Mouse (Mus musculus) adipocyte (in vitro differentiated cells): Measurements from ENCODE around the gene Taar4.
A peak's percentile ranks its signal among the peaks of the same experiment; 100 is the strongest.

ENCODE experiments used
- DNase-seq: peaks from one replicate; pipeline ENCODE4 v3.0.0-alpha.2; 2016; ENCODE audit warnings: low spot score

Gene Taar4

DNA sequence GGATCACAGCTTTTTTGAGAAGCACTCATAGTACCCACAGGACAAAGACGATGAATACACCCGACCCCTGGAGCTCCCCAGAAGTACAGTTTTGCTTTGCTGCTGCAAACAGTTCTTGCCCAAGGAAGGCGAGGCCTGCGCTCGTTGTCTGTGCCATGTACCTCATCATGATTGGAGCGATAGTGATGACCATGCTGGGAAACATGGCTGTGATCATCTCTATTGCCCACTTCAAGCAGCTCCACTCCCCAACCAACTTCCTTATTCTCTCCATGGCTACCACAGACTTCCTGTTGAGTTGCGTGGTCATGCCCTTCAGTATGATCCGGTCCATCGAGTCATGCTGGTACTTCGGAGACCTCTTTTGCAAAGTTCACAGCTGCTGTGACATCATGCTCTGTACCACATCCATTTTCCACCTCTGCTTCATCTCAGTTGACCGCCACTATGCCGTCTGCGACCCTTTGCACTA, at the start of gene Taar4:
Gene Taar4 (plus strand): TSS at position 51 of the 472 bp plus-strand sequence.
- no peak for DNase-seq

DNA sequence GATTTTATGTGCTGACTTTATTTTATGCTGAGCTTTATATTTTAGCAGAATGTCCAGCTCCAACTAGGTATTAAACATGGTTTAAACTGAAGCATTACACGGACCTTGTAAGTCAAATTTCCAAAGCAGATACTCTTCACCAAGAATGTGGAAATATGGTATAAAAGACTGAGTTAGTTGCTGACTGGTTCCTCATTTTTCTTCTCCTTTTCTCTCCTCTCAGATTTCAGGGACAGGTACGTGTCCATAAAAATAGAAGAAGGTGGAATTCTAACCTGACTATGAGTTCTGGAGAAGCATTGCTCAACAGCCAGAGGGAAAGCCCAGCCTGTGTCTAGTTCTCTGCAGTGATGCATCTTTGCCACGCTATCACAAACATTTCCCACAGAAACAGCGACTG, 40.2 kb upstream of the Taar4 start, which contains the start of gene Taar1:
Gene Taar1 (plus strand): TSS at position 301 of the 400 bp plus-strand sequence.
- no peak for DNase-seq

DNA sequence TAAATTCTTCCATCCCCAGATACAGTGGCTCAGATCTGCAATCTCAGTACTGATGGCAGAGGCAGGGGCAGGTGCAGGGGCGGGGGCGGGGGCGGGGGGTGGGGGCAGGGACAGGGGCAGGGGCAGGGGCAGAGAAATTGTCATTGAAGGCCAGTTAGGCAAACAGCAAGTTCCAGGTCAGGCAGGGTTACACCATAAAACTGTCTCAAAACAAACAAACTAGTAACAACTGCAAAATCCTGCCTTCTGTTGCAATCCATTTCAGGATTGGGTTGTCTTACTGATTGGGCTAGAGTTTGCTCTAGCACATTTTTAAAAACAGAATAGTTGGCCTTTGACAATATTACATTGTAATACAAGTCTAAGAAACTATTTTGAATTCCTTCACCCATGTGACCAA, 37.8 kb upstream of the Taar4 start:
- DNase-seq: peak; percentile 73

DNA sequence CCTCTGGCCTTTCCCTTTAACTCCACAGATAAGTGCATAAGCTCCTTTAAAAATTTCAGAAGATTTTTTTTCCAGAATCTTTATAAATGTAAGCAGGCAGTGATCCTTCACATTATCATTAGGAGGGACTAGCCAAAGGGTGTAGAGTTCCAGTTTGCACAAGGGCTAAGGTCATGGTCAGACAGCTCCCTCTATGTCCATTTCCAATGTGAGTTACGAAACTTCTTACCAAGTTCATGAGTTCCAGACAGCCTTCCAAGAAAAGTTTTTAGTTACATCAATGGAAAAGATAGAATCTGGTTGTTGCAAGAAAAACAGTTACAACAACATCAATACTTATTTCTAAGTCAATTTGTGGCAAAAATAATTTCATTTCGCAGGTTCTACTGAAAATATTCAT, 36.4 kb upstream of the Taar4 start:
- DNase-seq: peak; percentile 60

DNA sequence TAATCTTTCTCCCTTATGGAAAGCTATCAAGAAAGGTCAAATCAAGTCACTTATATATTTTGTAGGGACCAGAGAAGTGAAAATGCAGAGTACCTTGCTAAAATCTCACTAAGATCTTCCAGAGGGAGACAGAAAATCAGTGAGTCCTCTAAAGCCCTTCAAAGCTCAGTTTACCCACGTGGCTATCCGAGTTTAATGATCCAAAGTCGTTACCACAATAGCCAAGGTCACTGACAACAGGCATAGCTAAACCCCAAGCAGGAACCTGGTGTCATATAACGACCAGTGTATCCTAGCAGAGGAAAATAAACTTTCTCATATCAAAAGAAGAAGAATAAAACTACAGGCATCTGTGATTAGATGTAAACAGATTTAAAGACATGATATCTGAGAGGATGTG, 22.7 kb upstream of the Taar4 start:
- no peak for DNase-seq

DNA sequence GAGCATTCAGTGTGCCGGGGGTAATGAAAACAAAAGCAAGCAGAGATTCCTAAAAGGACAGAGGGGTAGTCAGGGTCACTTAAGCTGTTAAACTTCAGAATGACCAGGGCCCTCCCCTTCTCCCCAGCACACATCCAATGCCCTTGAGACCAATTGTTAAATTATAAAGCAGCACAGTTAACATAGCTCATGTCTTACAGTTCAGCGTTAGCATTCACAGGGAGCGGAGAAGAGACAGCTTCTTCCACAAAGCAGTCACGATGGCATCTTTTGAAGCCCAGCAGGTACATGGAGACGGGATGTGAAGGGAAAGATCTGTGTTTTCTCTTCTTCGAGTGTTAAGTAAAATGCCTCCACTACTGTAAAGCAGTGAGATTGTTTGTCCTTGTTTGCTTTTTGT, 22.0 kb upstream of the Taar4 start, which contains the start of gene Taar2:
Gene Taar2 (plus strand): TSS at position 261 of the 400 bp plus-strand sequence.
- DNase-seq: no peak

DNA sequence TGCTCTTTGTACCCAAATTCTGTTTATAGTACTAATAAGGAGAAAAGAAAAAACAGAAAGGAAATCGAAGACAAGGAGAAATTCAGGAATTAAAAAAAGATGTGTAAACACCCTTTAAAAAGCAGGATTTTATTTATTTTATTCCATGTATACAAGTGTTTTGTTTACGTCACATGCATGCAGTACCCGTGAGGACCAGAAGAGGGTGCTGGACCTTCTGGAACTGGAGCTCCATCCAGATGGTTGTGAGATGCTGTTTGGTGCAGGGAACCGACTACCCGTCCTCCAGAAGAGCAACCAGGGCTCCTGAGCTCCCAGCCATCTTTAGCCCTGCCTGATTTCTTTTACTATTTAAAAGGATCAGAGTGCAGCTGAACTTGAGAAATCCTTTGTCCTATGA, 17.8 kb upstream of the Taar4 start:
- DNase-seq: no peak

DNA sequence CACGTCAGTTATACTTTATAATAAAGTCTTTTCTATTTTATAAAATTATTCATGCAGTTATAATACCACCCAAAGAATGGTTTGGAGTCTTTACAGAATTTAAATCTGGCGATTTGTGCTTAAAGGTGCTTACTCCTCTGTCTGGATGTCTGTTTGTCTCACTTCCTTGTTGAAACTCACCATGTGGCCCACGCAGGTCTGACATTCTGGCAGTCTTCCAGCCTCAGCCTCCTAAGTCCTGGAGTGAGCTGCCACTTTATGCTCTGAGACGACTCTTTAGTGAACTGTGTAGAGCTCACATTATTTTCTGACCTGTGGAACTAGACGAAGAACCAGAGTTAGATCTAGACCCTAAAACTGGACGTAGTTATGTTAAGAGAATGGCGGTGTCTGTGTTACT, 12.3 kb upstream of the Taar4 start:
- no peak for DNase-seq

DNA sequence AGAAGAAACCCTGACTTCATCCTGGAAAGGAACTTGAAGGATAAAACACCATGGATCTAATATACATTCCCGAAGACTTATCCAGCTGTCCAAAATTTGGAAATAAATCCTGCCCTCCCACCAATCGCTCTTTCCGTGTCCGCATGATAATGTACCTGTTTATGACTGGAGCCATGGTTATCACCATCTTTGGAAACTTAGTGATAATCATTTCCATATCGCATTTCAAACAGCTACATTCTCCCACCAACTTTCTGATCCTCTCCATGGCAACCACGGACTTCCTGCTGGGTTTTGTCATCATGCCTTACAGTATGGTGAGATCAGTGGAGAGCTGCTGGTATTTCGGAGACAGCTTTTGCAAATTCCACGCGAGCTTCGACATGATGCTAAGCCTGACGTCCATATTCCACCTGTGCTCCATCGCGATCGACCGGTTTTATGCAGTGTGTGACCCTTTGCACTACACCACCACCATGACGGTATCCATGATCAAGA, 10.7 kb upstream of the Taar4 start, which contains the start of gene Taar3:
Gene Taar3 (plus strand): TSS at position 51 of the 498 bp plus-strand sequence.
- DNase-seq: no peak

DNA sequence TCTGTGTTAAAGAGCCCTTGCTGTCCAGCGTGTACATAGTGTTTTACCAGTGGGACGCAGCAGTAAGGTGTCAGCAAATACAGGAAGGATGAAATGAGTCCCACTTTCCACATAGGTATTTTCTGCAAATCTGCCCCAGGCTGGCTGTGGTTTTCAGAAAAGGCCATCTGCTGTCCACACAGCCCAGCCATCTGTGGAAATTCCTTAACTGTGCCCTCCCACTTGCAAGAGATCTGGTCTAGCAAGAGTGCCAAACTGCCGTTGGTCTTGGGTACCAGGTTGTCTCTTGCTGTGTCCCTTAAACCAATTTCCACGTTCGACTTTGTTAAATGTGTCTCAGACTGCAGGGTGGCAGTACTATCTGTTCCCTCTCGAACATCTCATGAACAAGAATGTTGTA, 8.6 kb upstream of the Taar4 start:
- no peak for DNase-seq

DNA sequence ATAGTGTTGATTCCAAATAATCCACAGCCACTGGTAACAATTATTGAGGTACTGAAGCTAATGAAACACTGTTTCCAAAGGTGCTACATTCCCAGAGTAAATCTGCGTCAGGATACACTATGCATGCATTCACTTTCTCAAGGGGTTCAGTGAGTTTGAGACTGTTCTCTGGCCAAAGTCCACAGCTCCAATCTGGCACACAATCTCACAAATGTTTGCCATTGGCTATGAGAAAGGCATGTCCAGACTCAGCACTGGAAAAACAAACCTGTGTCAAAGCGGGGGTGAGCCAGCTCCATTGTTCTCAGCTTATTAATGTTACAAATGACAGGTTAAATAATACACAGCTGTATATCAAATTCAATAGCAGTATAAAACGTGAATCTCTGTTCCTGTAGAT, 1.2 kb upstream of the Taar4 start:
- DNase-seq: no peak

DNA sequence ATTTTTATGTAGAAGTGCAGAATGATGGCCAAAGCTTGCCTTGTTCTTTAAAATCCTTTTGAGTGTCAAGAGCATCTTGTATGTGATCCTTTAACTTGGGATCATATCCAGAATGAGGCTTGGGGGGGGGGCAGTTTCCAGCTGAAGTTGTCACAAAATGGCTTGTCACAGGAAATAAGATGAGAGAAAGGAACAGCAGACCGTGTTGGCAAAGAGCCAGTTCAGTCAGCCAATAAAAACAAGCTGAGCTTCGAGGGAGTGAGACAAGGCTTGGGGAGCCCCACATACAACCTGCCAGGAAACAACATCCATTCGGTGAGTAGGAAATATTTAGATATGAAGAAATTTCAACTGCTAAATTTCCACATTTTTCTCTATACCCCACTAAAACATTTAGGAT, 3.1 kb downstream of the Taar4 start:
- DNase-seq: no peak

DNA sequence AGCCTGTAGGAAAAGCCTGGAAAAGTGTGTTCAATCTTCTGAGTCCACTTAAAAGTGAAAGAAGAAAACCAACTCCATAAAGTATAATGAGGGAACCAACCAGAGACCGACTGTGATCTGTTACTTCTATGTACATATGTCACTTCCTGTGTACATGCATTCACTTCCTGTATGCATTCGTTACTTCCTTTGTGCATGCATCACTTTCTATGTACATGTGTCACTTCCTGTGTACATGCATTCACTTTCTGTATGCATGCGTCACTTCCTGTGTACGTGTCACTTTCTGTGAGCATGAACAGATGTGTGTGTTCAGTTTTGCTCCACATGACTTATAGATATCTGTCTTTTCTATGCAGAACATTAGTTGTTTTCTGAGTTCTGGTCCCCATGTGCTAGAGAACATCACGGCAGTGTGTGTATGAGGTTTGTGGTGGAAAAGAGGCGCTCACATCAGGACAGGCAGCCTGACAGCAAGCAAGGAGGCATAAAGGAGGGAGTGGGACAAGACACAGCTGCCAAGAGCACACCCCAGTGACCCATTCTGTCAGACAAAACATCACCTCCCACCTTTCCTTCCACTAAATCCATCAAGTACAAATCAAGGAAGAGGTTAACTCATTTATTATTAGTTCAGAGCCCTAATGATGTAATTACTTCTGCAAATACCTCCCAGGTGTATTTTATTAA, 4.8 kb downstream of the Taar4 start:
- DNase-seq: no peak

DNA sequence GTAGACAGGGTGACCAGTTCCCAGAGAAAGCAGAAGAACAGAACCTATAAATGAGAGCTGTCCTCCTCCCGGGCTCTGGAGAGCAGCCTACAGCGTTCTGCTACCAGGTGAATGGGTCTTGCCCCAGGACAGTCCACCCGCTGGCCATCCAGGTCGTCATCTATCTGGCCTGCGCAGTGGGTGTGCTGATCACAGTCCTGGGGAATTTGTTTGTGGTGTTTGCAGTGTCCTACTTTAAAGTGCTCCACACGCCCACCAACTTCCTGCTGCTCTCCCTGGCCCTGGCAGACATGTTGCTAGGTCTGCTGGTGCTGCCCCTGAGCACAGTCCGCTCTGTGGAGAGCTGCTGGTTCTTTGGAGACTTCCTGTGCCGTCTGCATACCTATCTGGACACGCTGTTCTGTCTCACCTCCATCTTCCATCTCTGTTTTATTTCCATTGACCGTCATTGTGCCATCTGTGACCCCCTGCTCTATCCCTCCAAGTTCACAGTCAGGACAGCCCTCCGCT, 10.4 kb downstream of the Taar4 start, which contains the start of gene Taar5:
Gene Taar5 (plus strand): TSS at position 51 of the 510 bp plus-strand sequence.
- DNase-seq: no peak

DNA sequence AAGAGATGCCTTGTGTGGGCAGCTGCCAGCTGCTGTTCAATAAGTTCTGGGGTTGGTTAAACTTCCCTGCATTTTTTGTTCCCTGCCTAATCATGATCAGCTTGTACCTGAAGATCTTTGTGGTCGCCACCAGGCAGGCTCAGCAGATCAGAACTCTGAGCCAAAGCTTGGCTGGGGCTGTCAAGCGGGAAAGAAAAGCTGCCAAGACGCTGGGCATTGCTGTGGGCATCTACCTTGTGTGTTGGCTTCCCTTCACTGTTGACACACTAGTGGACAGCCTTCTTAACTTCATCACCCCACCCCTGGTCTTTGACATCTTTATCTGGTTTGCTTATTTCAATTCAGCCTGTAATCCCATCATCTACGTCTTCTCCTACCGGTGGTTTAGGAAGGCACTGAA, 11.0 kb downstream of the Taar4 start:
- no peak for DNase-seq

DNA sequence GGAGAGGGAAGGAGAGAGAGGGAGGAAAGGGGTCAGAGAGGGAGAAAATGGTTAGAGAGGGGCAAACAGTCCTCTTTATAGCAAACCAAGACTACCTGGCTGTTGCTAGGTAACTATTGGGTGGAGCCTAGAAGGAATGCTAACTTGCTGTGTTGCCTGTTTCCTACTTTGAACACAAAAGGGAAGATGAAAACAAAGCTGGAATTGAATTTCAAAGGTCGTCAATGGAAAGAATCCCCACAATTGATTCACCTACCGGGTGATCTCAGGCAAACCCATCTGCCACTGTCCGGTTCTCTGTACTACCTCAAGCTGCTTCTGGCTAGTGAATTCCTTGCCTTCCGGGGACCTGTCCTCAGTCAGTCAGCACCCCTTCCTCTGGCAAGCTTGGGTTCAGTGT, 17.7 kb downstream of the Taar4 start:
- DNase-seq: no peak

DNA sequence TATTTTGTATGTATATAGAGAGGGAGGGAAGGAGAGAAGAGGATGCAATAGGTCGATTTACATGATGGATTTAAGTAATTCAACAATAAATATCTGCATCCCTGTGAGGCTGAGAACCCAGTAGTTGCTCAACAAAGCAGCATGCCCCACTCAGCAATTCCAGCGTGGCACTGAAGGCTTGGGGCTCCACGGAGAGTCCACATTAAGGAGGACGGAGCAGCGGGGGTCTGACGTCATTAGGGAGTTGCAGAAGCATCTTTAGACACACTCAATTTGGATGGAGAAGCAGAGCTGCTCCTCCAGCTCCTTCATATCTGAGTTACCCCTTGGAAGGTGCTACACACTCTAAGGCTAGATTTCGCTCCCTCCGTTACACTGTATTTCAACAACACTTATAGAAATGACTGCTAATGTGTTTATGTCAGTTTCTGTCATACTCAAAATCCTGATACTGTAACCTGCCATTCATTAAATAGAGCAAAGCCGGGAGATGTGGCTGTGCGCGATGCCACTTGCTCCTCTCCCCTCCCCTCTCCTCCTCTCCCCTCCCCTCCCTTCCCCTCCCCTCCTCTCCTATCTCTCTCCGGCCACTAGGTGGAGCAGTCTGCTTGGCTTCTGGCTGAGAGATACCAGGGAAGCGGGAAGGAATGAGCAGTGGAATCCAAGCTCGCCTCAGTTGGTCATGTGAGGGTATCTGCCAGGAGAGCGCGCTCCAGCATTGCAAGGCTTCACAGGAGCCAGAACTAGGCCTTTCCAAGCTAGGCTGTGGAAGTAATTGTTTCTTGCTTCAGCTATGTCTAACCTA, 18.8 kb downstream of the Taar4 start:
- DNase-seq: peak; percentile 53

DNA sequence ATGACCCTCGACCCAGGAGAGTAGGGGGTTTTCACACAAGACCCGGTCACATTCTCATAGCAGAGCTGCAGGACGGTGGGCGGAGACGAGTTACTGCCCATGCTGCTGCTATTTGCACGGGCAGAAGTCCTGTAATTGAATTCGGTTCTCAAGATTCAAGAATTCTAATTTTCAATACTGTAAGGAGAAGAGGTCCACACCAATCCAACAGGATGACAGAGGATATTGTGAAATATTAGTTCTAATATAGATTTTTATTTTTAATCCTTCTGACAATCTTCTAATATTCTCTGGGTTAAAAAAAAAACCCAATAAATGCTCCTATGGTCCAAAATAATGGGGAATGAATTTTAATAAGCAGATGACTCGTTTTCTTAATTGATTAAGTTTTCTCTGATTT, 25.3 kb downstream of the Taar4 start, which contains the start of gene Taar6:
Gene Taar6 (minus strand): TSS at position 101 of the 400 bp plus-strand sequence.
- no peak for DNase-seq

DNA sequence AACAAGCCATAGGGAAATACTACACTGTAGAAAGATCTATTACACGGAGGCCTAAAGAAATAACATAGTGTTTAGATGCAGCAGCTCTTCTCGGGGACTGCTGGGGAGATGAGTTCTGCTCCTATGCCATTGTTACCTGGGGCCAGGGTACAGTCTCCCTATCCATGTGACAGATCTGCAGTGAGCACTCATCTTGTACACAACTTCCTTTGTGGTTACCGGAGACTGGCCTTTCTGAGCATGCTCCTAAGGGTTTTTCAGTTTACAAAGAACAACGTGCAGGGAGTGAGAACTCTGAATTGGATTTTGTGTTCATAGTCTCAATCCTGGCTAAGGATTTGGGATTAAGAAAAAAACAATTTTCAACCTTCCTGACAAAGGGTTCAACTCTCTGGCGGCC, 26.1 kb downstream of the Taar4 start:
- DNase-seq: no peak

DNA sequence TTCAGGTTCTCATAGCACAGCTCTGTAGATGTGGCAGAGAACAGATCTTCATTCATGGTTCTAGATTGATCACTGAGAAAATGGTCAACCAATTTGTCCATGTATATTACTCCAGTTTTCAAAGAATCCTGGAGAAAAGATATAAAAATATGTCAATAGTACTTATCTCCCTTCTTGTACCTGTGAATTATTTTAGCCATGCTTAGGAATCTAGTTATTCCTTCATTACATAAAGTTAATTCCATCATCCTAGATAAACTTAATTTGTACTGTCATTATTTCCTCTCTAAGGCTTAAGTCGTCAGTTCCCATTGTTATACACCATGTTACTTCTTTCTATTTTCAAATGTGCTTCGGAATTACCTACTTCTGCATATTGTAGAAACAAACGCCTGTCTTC, 33.1 kb downstream of the Taar4 start, which contains the start of gene Taar7a:
Gene Taar7a (minus strand): TSS at position 101 of the 400 bp plus-strand sequence.
- DNase-seq: no peak

DNA sequence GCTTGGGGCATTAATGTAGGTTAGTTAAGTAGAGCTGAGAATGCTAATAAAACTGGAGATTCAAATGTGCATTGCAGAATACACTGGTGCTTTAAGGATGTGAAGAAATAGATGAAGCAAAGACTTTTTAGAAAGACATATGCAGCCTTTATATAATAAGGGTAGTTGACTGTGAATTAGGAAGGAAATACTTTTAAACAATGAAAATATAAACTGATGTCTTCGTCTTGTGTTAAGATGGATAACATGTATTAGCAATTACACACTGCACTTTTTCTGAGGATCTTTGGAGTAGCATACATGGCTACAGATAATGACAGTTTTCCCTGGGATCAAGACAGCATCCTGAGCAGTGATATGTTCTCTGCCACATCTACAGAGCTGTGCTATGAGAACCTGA, 39.3 kb downstream of the Taar4 start, which contains the start of gene Taar7b:
Gene Taar7b (plus strand): TSS at position 301 of the 400 bp plus-strand sequence.
- no peak for DNase-seq

DNA sequence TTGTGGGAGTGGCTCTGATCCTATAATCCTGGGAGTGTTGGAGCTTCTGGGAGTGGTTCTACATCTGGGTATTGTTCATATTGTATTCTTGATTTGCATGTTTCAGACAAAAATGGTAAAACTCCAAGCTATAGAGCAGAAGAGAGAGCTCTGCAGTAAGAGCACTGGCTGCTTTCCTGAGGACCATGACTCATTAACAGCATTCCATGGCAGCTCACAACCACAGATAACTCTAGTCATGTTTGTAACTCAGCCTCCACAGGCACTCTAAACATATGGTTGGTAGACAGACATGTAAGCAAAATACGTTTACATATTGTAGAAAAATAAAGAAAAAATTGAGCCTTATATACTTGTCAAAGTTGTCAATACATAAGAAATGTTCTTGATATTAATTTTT, 46.1 kb downstream of the Taar4 start:
- DNase-seq: no peak
